Mouse (Mus musculus): Measurements from ENCODE around the gene Lin7b.
"Not testable (repeated sequence)": the region's sequence is repeated elsewhere in the genome, so short reads cannot be mapped to it uniquely, and the experiment has no call there.

Lin7b gene

DNA sequence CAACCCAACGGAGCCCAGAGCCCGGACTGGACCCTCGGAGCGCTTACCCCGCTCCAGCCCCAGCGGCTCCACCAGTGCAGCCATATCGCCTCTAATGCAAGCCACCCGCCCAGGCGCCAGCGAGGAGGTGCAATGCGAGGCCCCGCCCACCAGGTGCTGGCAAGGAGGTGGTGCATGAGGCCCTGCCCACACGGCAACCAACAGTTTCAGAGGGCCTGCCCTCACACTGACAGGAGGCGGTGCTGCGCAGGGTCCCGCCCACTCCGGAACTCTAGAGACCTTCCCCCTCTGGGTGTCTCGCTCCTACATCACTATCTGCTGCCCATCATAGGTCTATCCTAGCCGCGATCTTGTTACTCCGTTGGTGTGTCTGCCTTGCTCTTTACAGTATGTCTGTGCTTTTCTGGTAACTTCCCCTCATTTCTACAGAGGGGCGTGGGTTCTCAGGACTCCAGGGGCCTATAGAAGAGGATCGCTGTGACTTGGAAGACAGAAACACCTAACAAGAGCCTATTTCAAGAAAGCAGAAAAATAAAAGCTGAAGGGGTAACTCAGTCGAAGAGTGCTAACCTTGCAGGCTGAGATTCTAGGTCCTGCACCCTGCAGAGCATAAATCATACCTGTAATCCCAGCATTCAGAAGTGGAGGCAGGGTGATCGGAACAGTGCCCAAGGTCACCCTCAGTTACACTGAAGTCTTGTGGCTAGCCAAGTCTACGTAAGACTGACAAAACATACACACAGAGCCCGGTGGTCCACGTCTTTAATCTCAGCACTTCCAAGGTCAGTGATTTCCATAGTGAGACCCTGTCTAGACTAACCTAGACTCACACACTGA is at the start of gene Lin7b:
Gene Lin7b, minus strand, starts transcription at position 109 of the 837 bp plus-strand sequence.
- DNase-seq (ENCODE audit: low spot score in 2 of 2), result peak; percentile 89 to 94

DNA sequence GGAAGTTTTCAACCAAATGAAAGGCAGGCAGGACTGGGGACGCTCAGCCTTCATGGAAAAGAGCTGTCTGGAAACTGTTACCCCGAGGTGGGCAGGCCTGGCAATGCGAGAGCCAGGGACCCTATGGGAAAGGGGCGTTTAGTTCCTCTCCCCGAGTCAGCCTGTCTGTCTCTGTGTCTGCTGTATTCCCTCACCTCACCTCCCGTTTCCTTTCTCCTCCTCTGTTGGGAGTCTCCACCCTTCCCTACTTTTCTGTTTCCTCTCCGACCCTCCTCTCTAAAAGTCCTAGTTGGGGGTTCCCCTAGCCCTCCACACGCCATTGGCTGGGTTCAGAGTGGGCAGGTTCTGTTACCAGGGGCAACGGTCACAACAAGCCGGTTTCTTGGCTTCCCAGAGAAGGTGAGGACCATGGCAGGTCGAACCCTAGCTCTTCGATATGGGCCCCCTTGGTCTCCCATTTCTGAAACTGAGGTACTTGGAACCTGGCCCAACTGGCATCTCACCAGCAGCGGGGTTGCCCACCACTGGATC is 47.6 kb upstream of the Lin7b start:
- DNase-seq (ENCODE audit: low spot score in 2 of 2), result no peak

DNA sequence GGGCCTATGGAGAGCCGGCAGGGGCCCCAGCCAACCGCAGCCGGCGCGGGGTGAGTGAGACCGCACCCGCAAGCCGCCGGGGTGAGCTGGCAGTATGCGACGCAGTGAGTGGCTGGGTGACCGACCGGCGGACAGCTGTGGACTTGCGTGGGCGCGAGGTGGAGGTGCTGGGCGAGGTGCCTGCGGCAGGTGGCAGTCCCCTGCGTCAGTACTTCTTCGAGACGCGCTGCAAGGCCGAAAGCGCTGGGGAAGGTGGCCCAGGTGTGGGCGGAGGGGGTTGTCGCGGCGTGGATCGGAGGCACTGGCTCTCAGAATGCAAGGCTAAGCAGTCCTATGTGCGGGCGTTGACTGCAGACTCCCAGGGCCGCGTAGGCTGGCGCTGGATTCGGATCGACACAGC is 45.3 kb upstream of the Lin7b start:
- DNase-seq (ENCODE audit: low spot score in 2 of 2), result peak in 1 of 2 experiments; percentile 38

DNA sequence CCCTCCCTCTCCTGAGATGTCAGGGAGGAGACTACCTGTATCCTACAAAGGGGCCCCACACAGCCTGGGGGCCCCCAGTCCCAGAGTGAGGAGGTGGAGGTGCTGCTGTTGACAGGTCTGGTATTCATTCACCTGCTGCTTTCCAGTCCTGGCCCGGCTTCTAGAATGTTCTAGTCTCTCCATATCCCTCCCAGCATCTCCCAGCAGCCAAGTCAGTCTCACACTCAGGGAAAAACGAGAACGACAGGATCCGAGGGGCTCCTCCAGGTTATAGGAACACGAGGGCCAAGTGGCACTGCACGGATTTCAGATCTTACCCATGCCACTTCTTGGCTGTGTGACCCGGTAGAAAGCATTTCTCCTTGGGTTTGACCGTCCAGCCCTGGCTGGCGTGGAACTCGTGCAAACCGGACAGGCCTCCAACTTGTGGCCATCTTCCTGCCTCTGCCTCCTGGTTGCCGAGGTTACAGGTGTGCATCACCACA is 44.4 kb upstream of the Lin7b start:
- no peak for DNase-seq (ENCODE audit: low spot score in 2 of 2)

DNA sequence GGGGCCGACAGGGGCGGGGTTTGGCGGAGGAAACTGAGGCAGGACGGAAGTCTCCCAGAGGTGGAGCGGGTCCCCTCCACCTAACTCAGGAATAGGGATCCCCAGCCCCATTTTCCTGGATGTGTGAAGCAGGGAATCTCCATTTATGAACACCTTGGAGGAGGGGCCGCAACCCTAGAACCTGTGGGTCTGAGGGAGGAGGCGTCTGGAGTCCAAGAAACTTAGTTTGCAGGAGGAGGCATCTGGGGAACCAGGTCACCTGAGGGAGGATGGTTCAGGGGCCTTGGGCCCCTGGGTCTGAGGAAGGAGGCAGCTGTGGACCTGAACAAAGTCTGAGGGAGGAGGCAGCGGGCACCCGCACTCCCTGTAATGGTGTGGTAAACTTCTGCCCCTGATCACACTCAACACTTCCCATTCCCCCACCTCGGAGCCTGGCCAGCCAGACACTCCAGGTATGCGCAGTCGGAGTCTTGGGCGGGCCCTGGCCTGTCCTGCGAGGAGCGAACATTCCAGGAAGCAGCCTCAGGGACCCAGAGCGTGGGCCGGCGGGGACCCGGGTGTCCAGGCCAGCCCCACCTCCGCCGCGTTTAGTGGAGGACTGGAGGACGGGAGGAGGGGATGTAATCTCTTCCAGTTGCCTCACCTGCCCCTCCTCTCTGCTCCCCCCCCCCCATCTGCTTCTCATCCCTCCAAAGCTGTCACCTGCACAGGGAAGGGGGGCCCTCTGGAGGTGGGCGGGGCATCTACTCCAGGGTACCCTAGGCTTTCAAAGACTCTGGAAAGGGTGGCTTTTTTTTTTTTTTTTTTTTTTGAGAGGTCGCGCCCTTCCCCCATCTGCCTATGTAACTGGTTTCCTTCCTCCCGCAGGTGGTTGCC is 43.7 kb upstream of the Lin7b start:
- DNase-seq (ENCODE audit: low spot score in 2 of 2), result no peak

DNA sequence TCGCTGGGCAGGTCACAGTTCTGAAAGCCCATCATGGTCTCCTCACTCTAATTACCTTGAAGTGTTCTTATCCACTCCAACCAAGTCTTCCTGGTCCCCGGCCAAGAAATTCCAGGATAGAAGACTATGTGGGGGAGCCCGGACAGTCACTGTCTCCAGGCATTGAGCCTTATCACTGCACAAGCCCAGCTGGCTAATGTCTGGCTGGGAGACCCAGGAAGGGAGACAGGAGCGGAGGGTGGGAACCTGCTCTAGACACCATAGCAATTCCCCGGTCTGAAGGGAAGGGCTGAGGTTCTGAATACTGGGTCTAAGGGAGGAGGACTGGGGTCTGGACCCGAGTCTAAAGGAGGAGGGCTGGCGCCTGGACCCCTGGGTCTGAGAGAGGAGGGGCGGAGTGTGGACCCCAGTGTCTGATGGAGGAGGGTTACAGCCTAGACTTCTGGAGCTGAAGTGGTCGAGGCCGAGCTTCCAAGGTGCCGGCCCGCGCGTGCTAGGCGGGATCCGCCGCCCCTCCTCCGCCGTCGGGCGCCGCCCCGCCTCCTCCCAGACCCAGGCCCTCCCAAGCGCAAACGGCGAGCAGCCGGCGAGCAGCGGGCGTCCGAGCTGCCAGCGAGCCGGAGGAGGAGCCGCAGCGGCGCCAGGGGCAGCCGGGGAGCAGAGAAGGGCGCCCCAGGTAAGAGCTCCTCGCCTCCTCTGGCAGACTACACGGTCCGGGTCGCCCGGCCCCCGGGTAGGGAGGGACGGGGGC is 42.9 kb upstream of the Lin7b start, which contains the start of gene Ntf5:
Gene Ntf5, plus strand, starts transcription at position 583 of the 751 bp plus-strand sequence.
- no peak for DNase-seq (ENCODE audit: low spot score in 2 of 2)

DNA sequence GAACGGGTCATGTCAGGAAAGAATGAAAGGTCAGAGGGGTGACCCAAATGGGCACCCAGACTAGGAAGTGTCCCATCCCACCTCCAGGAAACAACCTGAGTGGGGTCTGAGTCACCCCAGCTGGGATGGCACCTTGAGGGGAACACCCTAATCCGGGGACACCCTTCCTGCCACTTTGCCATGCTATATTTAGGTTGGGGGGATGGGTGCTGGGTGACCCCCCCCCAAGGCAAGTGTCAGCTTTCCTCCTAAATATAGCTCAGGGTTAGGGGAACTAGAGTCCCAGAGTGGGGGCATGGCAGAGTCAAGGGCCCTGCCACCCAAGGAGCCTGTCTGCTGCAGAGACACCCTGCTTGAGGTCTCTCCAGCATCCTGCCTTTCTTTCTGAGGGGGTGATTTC is 42.0 kb upstream of the Lin7b start:
- no peak for DNase-seq (ENCODE audit: low spot score in 2 of 2)

DNA sequence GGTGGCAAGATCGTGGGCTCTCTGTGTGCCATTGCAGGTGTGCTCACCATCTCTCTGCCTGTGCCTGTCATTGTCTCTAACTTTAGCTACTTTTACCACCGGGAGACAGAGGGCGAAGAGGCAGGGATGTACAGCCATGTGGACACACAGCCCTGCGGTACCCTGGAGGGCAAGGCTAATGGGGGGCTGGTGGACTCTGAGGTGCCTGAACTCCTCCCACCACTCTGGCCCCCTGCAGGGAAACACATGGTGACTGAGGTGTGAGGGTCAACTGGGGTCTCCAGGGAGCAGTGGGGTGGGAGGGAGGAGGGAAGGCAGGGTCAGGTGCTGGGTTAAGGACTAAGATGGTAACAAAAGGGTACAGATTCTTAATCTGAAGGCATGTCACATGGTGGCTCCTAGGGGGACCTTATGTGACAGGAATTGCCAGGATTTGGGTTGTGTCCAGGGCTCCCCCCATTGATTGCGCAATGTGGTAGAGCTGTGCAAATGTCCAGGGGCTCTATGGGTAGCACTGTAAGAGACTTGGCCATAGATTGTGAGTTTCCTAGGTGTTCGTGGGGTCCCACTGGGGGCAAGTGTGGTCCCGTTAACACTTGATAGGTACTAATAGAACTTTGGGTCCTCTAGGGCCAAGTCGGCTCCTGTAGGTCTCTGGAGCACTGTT is 39.2 kb upstream of the Lin7b start:
- no peak for DNase-seq (ENCODE audit: low spot score in 2 of 2)

DNA sequence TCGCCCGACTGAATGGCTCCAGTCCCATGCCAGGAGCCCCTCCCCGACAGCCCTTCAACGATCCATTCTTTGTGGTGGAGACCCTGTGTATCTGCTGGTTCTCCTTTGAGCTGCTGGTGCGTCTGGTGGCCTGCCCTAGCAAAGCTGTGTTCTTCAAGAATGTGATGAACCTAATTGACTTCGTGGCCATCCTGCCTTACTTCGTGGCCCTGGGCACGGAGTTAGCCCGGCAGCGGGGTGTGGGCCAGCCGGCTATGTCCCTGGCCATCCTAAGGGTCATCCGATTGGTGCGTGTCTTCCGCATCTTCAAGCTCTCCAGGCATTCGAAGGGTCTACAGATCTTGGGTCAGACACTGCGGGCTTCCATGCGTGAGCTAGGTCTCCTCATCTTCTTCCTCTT is 38.6 kb upstream of the Lin7b start:
- DNase-seq (ENCODE audit: low spot score in 2 of 2), result no peak

DNA sequence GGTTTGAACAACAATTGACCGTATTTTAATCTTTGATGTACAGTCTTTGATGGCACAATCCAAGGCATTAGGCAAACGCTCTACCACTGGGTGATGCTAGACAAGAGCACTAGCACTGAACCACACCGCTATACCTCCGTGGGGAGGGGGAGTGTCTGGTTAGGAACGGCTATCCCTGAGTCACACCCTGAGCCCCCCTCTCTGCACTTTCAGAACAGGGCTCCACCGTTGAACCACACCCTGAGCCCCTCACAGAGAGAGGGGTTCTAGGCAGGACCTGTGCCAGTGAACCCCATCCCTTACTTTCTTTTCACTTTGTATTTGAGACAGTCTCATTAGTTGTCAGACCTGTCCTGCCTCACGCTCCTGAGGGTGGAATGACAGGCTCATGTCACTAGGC is 38.0 kb upstream of the Lin7b start:
- no peak for DNase-seq (ENCODE audit: low spot score in 2 of 2)

DNA sequence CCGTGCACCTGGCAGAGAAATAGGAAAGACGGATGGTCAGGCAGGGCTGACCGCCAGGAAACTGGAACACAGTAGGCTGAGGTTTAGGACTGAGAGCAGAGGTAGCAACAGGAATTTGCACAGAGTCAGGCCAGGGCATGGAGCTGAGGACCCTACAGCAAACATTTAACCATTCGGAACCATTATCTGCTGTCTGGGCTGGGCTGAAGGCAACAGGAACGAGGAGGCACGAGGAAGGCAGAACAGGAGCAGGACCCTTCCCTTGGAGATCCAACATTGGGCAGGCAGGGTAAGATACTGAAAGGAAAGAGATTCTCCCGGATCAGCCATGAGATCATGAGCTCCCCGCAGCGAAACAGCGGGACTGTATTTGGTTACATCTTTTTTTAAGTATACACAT is 37.5 kb upstream of the Lin7b start:
- DNase-seq (ENCODE audit: low spot score in 2 of 2), result no peak

DNA sequence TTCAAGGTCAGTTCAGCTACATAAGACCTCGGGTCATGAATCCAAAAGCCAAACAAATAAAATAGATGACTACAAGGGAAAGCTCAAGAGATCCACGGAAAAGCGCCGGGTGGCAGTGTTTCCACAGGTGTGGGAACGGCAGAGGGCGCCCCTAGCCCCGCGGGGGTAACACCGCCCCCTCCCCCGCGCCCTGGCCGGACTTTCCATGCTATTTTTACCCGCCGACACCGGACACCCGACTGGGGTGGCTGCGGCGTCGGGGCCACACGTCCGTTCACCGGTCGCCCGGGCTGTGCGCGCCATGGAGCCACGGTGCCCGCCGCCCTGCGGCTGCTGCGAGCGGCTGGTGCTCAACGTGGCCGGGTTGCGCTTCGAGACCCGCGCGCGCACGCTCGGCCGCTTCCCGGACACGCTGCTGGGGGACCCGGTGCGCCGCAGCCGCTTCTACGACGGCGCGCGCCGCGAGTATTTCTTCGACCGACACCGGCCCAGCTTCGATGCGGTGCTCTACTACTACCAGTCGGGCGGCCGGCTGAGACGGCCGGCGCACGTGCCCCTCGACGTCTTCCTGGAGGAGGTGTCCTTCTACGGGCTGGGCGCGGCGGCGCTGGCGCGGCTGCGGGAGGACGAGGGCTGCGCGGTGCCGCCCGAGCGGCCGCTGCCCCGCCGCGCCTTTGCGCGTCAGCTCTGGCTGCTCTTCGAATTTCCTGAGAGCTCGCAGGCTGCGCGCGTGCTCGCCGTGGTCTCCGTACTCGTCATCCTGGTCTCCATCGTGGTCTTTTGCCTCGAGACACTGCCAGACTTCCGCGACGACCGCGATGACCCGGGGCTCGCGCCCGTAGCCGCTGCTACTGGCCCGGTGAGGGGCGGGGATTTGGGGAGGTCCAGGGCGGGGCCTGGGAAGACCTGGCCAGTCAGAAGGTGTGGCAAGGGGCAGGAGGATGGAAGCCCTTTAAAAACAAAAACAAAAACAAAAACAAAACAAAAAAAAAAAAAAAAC is 36.1 kb upstream of the Lin7b start:
- no peak for DNase-seq (ENCODE audit: low spot score in 2 of 2)

DNA sequence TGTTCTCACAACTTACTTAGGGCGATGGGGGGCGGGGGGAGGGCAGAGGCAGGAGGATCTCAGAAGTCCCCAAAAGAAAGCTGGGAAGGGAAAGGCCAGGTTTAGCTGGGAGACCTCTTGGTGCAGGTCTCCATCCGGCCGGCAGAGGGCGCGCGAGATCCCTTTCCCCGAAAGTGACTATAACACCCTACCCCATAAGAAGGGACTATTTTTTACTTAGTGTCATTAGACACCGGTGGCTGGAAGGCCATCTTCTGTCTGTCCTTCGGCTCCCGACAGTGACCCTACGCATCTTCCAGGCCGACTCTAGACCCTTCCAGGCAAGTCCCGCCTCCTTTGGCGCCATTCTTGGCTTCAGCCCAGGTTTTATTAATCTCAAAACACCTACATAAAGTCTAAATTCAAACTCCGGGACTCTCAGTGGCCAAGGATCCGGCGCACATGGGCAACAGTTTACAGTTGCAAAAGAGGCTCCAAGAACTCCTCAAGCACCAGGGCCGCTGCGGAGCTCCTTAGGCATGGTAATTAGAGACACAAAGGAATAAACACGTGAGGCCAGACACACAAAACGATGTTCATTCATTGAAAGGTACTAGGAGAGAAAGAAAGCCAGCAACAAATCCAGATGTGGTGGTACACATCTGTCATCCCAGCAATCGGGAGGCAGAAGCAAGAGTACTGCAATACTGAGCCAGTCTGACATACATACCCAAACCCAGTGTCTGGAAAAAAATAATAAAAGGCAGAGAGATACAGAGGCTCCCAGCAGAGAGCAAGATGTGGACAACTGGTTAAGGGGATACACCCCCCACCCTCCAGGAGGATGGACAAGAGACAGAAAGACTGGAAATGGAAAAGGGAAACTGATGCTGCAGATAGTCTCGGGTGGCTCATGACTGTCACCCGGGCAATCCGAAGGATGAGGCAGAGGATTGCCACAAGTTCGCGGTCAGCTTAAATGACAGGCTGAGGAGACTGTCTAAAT is 35.0 kb upstream of the Lin7b start, which contains the start of gene Kcna7:
Gene Kcna7, plus strand, starts transcription at position 563 of the 985 bp plus-strand sequence.
- DNase-seq (ENCODE audit: low spot score in 2 of 2), result peak in 1 of 2 experiments; percentile 73

DNA sequence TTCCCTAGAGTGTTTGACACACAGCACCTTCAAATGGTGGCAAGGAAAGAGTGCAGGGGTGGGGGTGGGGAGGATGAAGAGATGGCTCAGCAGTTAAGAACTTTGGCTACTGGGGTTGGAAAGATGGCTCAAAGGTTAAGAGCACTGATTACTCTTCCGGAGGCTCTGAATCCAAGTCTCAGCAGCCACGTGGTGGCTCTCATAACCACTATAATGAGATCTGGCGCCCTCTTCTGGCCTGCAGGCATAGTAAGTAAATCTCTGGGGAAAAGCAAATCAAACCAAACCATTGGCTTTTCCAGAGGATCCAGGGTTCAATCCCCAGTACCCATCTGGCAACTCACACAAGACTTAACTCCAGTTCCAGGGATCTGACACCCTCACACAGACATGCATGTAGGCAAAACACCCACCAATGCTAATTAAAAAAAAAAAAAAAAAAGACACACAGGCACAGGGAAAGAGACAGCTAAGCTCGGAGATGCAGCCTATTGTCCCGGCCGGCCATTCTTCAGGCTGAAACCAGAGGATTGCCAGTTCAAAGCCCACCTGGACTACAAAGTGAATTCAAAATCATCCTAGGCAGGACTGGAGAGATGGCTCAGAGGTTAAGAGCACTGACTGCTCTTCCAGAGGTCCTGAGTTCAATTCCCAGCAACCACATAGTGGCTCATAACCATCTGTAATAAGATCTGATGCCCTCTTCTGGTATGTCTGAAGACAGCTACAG is 33.3 kb upstream of the Lin7b start:
- DNase-seq (ENCODE audit: low spot score in 2 of 2), result peak in 1 of 2 experiments; percentile 34

DNA sequence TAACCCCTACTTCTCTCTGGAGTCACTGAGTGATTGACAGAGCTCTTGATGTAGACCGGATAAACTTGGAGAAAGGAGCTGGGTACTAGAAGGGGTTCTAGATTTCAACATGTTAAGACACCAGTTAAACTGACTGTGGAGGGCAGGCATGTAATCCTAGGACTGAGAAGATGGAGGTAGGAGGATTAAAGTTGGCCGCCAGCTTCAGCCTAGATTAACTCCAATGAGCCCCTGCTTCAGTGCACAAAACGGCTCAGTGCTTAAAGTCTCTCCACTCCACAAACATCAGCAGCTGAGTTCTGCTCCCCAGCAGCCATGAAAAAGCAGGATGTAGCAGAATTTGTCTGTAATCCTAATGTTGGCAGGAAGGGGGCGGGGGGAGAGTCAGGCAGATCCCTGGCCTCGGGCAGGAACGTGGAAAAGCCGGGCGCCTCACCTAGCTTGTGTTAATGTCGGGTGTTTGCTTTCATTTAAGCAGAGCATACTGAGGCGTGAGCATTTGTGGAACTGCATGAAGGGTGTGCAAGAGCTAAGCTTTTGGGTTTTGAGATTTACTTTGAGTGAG is 31.2 kb upstream of the Lin7b start:
- no peak for DNase-seq (ENCODE audit: low spot score in 2 of 2)

DNA sequence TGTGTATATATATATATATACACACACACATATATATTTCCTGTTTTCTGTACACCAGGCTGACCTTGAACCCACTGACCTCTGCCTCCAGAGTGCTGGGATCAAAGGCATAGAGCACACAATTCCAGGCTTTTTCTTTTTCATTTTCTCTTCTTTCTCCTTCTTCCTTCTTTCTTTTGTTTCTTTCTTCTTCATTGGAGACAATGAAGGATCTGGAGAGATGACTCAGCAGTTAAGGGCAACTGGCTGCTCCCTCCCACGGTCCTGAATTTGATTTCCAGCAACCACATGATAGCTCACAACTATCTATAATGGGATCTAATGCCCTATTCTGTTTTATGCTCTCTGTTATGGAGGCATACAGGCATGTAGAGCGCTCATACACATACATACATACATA is 26.4 kb upstream of the Lin7b start:
- DNase-seq (ENCODE audit: low spot score in 2 of 2), result no peak

DNA sequence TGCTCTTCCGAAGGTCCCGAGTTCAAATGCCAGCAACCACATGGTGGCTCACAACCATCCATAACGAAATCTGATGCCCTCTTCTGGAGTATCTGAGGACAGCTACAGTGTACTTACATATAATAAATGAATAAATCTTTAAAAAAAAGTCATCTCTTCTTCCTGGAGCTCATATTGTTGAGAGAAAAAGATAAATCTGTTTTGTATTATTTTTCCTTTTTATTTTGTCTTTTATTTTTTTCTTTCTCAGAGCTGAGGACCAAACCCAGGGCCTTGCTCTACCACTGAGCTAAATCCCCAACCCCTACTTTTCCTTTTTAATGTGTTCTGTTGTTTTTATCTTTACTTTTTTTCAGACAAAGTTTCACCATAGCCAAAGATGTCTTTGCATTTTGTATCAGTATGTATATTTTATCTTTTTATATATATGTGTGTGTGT is 26.0 kb upstream of the Lin7b start:
- not testable (repeated sequence) for DNase-seq (ENCODE audit: low spot score in 2 of 2)

Data from left cerebral cortex, adult 9 months (tissue).